Mouse (Mus musculus) forebrain, embryonic 12.5 days (tissue): ENCODE data around the gene St6galnac6. TPM values are rescaled to one million over a fixed set of nuclear protein-coding genes. Genes with fewer than 3 reads are reported as not detected.
A peak's percentile ranks its signal among the peaks of the same experiment; 100 is the strongest.

ENCODE experiments used
- ATAC-seq: fragments of 200-750 bp; cut with Nextera tagmentation; 2 replicates; pipeline ENCODE4 v1.8.0; 2017; ENCODE audit warnings: moderate TSS enrichment; ENCODE audit not compliant: low FRiP score
- H3K27ac ChIP-seq: fragments of 300-500 bp; sonication (generic); 2 replicates; pipeline ENCODE4 v1.5.1; 2016; ENCODE audit warnings: mild to moderate bottlenecking
- H3K27me3 ChIP-seq: fragments of 300-500 bp; sonication (generic); 2 replicates; pipeline ENCODE4 v1.6.1; 2016; ENCODE audit warnings: mild to moderate bottlenecking
- H3K36me3 ChIP-seq: fragments of 300-500 bp; sonication (generic); replicated peaks from 2 replicates; pipeline ENCODE4 v1.6.1; 2016; ENCODE audit warnings: mild to moderate bottlenecking
- H3K4me1 ChIP-seq: fragments of 300-500 bp; sonication (generic); 2 replicates; pipeline ENCODE4 v1.6.1; 2016
- H3K4me2 ChIP-seq: fragments of 300-500 bp; sonication (generic); 2 replicates; pipeline ENCODE4 v1.6.1; 2016; ENCODE audit warnings: mild to moderate bottlenecking, moderate library complexity
- H3K4me3 ChIP-seq: fragments of 300-500 bp; sonication (generic); replicated peaks from 2 replicates; pipeline ENCODE4 v1.5.1; 2016; ENCODE audit warnings: mild to moderate bottlenecking
- H3K9ac ChIP-seq: fragments of 300-500 bp; sonication (generic); 2 replicates; pipeline ENCODE4 v1.6.1; 2016; ENCODE audit warnings: mild to moderate bottlenecking
- H3K9me3 ChIP-seq: fragments of 300-500 bp; sonication (generic); 2 replicates; pipeline ENCODE4 v1.6.1; 2016
- WGBS: fragments of 180-500 bp; shearing (Covaris S2); methylation state at CpG from one replicate; pipeline ENCODE4 v1.1.7; 2016; 5-methylcytosine and 5-hydroxymethylcytosine counted together
- polyA plus RNA-seq: library from polyadenylated mRNA; unstranded; fragments of >200 nt; fragmentation: Nextera tagmentation; extraction: Ambion mirVana; gene quantifications from 2 replicates; pipeline ENCODE4 v1.2.1, GENCODE M21; 2016

The St6galnac6 gene
- polyA plus RNA-seq, 1 experiment from 2014 or later: 11.6 TPM

DNA sequence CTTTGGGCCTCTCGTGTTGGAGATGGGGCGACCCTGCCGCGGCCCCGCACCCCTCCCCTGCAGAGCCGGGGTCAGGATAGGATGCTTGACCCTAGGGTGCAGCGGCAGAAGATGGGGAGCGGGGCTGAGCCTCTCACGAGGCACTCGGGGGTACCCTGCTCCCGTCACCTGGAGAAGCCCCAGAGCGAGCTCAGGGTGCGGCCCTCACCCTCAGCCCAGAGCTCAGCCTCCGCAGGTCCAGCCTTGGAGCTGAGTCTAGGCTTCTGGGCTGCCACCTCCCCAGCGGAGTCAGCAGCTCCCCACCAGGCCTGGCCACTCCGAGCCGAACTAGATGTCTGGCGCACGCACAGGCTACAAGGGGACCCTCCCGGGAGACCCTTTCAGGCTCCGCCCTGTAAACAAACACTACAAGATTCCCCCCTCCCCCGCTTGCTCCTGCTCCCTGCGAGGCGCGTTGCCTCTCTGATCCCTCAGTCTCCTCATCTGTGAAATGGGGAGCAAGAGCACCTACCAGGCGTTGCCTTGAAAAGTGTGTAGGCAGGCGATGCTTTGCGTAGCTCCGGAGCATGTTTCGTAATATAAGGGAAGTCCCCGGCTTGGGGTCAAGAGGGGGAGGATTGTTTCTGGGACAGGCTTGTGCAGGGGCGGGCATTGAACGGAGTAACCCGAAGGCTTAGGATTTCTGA lies 7.9 kb downstream of the St6galnac6 start:
- H3K4me3 ChIP-seq: peak overlapping the region; percentile 74
- peaks cover 35% of the 10 kb centered on the region for H3K4me1 ChIP-seq
- peak overlapping the region; percentile 84 for H3K4me2 ChIP-seq
- 6% methylated on average over 33 of the region's 34 CpGs for WGBS
- no peaks in the 10 kb centered on the region for H3K9me3 ChIP-seq
- no peak overlapping the region for H3K27ac ChIP-seq
- peak; percentile 33 for ATAC-seq
- peak overlapping the region; percentile 72 for H3K9ac ChIP-seq
- H3K36me3 ChIP-seq: no peaks in the 10 kb centered on the region
- H3K27me3 ChIP-seq: peaks cover 13% of the 10 kb centered on the region

DNA sequence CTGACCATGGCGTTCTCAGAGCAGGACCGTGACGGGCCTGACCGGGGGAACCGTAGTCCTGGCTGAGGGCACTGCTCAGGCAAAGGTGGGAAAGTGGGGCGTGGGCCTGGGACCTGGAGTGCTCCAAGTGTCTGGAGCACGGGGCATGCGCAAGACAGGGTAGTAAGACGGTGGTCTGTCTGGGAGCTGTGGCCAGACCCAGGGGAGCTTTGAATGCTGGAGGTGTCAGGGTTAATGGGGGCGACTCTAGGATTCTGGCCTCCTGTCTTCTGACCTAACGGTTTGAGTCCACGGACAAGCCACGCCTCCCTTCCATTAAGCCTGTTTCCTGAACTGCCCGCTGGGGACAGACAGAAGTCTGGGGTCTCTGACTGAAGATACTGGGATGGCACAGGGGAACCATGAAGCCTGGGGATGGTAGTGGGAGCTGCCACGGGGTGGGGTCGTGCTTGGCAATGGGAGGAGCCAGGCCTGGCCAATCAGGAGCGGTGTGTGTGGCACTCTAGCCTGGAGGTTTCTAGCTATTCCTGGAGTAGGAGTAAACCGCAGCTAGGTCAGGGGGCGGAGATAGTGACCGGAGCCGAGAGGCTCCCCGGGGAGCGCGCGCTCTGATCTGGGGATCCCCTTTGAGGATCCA lies 8.8 kb downstream of the St6galnac6 start:
- ATAC-seq: no peak
- Histone ChIP-seq H3K4me2 (peak overlapping the region; percentile 84), H3K4me1 (peaks cover 35% of the 10 kb centered on the region), H3K27me3 (peaks cover 13% of the 10 kb centered on the region), H3K4me3 (peak overlapping the region; percentile 7), H3K36me3 (no peaks in the 10 kb centered on the region), H3K9me3 (no peaks in the 10 kb centered on the region), H3K27ac (peak overlapping the region; percentile 38; the same call in 1 of the 2 replicates), H3K9ac (0 out of 2 replicates have a peak overlapping the region, but pooled peaks have one; percentile 25)
- 10% methylated on average over 25 of the region's 25 CpGs for WGBS

DNA sequence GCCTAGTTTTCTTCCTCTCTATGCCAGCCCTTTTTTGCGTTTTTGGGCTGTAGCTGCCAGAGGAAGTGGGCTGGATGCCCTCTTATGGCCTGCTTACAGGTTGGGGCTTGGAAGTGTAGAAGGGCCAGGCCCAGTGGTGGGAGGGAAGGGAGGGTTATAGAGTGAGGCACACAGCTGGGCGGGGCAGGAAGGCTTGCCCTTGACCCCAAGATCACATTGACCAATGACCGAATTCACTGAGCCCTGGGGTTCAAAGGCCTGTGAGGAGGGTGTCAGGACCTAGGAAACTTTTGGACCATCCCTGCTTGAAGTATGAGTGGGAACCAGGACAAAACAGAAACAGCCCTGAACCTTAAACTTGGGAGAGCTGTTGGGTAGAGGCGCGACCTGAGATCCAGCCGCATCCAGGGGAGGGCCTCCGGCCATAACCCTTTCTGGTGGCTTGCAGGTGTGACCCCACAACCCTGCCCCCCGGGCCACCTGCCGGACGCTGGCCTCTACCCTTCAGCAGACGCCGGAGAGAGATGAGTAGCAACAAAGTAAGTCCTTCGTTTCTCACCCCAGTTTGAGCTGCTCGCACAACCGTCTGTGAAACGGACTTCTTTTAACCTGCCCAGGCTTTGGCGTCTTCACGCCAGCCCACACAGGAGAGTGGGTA lies 9.4 kb downstream of the St6galnac6 start:
- Histone ChIP-seq H3K4me3 (peak overlapping the region; percentile 7; the same call in 1 of the 2 replicates), H3K9ac (0 out of 2 replicates have a peak overlapping the region, but pooled peaks have one; percentile 25), H3K4me2 (peak overlapping the region; percentile 84), H3K9me3 (no peaks in the 10 kb centered on the region), H3K27me3 (peaks cover 13% of the 10 kb centered on the region), H3K27ac (peak overlapping the region; percentile 38; the same call in 1 of the 2 replicates), H3K4me1 (peaks cover 35% of the 10 kb centered on the region), H3K36me3 (no peaks in the 10 kb centered on the region)
- 47% methylated on average over 18 of the region's 18 CpGs for WGBS
- no peak for ATAC-seq

DNA sequence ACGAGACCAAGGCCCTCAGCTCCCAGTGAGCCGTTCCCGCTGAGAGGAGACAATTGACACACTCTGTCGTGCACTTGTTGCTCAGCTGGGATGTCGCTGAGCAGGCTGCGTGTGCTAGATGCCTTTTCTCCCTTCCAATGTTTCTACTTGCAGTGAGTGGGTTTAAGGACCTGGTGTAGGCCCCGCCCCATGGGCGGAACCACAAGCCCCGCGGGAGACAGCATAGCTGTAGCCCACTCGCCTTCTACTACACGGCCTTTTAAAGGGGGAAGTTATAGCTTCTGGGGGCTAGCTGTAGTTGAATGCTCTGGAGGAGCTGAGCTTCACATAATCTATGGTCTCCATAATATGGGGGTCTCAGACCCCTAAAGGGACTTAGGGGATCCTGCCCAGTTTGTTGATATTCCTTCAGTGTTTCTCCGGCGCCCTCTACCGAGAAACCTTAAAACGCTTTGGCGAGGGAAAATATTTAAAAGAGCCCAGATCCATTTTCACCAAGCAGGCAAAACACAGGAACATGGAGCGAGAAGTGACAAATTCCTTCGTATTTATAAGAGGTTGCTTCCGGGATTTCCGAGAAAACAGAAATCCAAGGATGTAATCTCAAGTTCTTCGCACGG lies 11.2 kb downstream of the St6galnac6 start:
- Histone ChIP-seq H3K4me2 (peak overlapping the region; percentile 54), H3K4me1 (peaks cover 35% of the 10 kb centered on the region), H3K27ac (no peak overlapping the region), H3K9ac (peak overlapping the region; percentile 3; the same call in 1 of the 2 replicates), H3K36me3 (0 out of 2 replicates have a peak, but pooled peaks cover 9% of the 10 kb centered on the region), H3K27me3 (peaks cover 13% of the 10 kb centered on the region), H3K4me3 (peak overlapping the region; percentile 37), H3K9me3 (no peaks in the 10 kb centered on the region)
- 16% methylated on average over 23 of the region's 23 CpGs for WGBS
- no peak for ATAC-seq

DNA sequence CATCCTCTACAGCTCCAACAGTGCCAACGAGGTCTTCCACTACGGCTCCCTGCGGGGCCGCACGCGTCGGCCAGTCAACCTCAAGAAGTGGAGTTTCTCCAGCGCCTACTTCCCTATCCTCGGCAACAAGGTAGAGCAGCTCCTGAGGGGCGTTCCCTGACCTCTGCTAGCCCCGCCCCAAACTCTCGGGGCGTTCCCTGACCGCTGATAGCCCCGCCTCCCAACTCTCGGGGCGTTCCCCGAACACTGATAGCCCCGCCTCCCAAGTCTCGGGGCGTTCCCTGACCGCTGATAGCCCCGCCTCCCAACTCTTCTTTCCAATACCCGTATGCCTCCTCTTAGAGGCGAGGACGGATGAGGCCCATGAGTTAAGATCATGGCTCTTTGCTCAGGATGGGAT lies 12.8 kb downstream of the St6galnac6 start:
- Histone ChIP-seq H3K4me2 (no peak overlapping the region), H3K4me1 (peaks cover 28% of the 10 kb centered on the region), H3K27ac (no peak overlapping the region), H3K9me3 (no peaks in the 10 kb centered on the region), H3K27me3 (peaks cover 12% of the 10 kb centered on the region), H3K9ac (no peak overlapping the region), H3K4me3 (no peak overlapping the region), H3K36me3 (0 out of 2 replicates have a peak, but pooled peaks cover 9% of the 10 kb centered on the region)
- no peak for ATAC-seq
- WGBS: 62% methylated on average over 26 of the region's 26 CpGs

DNA sequence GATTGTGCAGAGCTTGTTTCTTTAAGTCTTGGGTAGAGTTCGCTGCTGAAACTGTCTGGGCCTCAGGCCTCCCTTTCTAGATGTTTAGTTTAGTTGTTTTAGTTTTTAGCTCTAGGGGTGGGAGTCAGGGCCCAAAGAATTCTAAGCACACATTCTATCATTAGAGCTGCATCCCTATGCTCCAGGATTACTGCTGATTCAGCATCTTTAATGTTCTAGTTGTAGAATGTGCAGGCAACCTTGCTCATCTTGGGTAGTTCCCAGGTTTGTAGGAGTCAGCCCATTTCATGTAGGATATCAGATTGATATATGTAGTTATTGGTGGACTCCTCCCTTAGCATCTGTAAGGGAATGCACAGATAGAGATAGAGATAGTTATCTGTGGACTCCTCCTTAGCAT lies 17.6 kb downstream of the St6galnac6 start:
- H3K4me1 ChIP-seq: peaks cover 30% of the 10 kb centered on the region
- 89% methylated on average over 1 of the region's 1 CpGs for WGBS
- ATAC-seq: no peak
- no peak overlapping the region for H3K4me2 ChIP-seq
- H3K36me3 ChIP-seq: peaks cover 12% of the 10 kb centered on the region; the same call in 1 of the 2 replicates
- no peak overlapping the region for H3K9ac ChIP-seq
- H3K4me3 ChIP-seq: no peak overlapping the region
- no peak overlapping the region for H3K27ac ChIP-seq
- no peaks in the 10 kb centered on the region for H3K27me3 ChIP-seq
- H3K9me3 ChIP-seq: no peaks in the 10 kb centered on the region

DNA sequence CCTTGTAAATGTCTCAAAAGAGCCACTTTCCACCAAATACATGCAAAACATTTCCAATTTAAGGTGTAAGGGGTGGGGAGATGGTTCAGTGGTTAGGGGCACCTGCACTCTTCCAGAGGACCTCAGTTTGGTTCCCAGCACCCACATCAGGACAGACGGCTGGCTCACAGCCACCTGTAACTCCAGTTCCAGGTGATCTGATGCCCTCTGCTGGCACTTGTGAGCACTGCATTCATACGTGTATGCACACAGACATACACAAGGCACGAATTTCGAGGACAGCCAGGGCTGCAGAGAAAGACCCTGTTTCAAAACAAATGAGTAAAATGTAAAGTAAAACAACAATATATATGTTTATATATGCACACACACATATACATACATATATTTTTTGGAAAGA lies 18.1 kb downstream of the St6galnac6 start:
- peaks cover 12% of the 10 kb centered on the region; the same call in 1 of the 2 replicates for H3K36me3 ChIP-seq
- H3K4me1 ChIP-seq: peaks cover 30% of the 10 kb centered on the region
- 92% methylated on average over 4 of the region's 4 CpGs for WGBS
- H3K4me2 ChIP-seq: no peak overlapping the region
- H3K9ac ChIP-seq: no peak overlapping the region
- no peaks in the 10 kb centered on the region for H3K9me3 ChIP-seq
- no peak overlapping the region for H3K27ac ChIP-seq
- ATAC-seq: no peak
- no peaks in the 10 kb centered on the region for H3K27me3 ChIP-seq
- no peak overlapping the region for H3K4me3 ChIP-seq

DNA sequence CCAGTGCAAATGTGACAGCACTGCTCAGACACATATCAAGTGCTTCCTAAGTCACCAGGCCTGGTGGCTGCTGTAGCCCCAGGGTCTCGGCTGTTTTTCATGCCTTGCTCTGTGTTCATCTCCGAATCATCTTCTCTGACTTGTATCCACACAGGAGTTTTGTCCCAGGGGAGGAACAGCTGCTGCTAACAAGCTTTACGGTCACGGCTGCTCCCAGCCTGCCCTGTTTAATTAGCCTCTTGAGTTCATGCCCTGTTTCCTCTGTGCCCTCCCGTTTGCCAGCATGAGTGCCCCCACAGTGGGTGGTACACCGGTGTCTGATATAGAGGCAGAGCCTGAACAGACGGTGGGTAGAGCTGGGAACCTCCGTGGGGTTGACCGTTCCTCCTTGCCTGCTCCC lies 18.5 kb downstream of the St6galnac6 start:
- Histone ChIP-seq H3K9ac (no peak overlapping the region), H3K4me1 (peaks cover 30% of the 10 kb centered on the region), H3K9me3 (no peaks in the 10 kb centered on the region), H3K27ac (no peak overlapping the region), H3K36me3 (peaks cover 12% of the 10 kb centered on the region; the same call in 1 of the 2 replicates), H3K27me3 (no peaks in the 10 kb centered on the region), H3K4me3 (no peak overlapping the region), H3K4me2 (no peak overlapping the region)
- no peak for ATAC-seq
- 78% methylated on average over 9 of the region's 9 CpGs for WGBS

DNA sequence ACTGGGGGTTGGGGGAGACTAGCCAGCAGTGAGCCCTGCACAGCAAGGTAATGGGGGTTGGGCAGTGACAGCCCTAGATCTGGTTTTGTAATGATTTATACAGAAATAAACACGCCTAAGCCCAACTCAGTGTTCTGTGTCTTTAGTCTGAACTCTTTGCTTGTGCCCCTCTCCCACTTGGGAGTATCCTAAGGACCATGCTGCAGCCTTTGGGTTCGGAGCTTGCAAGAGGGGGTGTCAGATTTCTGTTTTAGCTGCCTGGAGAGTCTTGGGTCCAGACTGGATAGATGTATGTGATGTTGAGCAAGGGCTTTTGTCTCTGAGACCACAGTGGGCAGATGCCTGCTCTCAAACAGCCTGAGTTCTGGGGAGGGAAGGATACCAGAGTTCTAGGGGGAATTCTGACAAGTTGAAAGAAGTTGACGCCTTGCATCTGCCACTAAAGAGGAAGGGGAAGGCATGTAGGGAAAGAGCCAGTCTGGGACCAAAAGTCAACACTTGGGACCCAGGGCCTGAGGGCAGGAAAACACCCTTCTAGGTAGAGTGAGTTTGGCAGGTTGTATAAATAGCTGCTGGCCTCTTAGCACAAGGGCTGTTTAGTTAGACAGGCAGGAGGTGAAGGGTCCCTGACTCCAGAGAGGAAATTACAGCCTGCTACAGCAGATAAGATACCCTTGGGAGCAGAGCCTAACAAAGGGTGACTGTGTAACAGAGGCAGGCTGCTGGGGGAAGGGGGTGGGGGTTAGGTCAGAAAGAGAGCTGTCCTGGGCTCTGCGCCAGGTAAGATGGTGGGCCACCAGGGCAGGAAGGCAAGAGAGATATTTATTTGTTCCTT lies 21.4 kb downstream of the St6galnac6 start:
- no peak overlapping the region for H3K4me3 ChIP-seq
- peaks cover 44% of the 10 kb centered on the region for H3K4me1 ChIP-seq
- WGBS: 49% methylated on average over 4 of the region's 4 CpGs
- peaks cover 4% of the 10 kb centered on the region; the same call in 1 of the 2 replicates for H3K36me3 ChIP-seq
- H3K9me3 ChIP-seq: no peaks in the 10 kb centered on the region
- peak overlapping the region; percentile 61 for H3K27ac ChIP-seq
- ATAC-seq: no peak
- H3K9ac ChIP-seq: 0 out of 2 replicates have a peak overlapping the region, but pooled peaks have one; percentile 14
- H3K27me3 ChIP-seq: no peaks in the 10 kb centered on the region
- no peak overlapping the region for H3K4me2 ChIP-seq

DNA sequence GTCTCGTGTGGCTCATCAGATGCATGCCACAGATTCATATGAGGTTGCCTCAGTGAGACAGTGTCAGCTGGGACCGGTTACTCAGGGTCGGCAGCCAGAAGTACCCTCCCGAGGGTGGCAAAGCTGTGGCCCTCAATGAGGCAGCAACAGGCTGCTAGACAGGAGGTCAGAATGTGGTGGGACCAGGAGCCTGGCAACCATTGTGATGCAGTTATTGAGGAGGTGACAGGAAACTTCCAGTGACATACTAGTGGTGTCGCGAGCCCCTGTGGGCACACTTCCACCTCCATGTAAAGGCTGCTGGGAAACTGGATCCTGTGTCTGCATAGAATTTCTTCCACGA lies 22.0 kb downstream of the St6galnac6 start, which contains the start of gene Ak1:
Gene Ak1 (plus strand): TSS at position 242 of the 343 bp plus-strand sequence.
- 61% methylated on average over 7 of the region's 7 CpGs for WGBS
- Histone ChIP-seq H3K9ac (0 out of 2 replicates have a peak within 1 kb of the TSS, but pooled peaks have one; percentile 14), H3K36me3 (peaks cover 4% of the 10 kb centered on the region; the same call in 1 of the 2 replicates), H3K27ac (peak within 1 kb of the TSS; percentile 61), H3K4me1 (peaks cover 50% of the 10 kb centered on the region), H3K4me2 (no peak within 1 kb of the TSS), H3K27me3 (no peaks in the 10 kb centered on the region), H3K4me3 (no peak within 1 kb of the TSS), H3K9me3 (no peaks in the 10 kb centered on the region)
- no peak for ATAC-seq

DNA sequence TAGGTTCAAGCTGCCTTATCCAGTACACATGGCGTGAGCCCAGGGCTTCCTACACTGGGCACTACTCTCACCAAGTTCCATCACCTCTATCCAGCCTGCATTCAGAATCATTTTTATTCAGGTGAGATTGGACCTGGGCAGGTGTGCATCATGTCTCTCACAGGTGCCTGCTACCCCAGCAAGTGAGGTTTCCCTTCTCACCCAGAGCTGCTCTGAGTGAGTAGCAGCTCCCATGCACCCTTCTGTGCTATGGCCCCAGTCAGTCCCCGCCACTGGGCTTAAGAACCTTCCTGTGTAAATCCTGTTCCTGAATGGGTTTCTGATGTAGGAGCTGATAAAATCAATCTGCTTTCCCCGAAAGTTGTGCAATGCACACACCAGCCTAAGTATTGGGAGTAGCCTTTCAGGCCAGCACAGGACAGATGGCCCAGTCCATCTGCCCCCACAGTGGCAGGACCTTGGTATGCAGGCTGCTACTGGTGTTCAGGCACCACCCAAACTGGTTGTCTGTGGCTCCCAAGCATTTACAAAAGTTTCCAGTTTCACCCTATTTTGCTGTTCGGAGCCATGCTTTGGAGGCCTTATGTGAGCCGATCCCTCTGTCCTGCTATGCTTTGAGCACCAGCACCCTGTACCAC lies 24.7 kb downstream of the St6galnac6 start:
- Histone ChIP-seq H3K9me3 (no peaks in the 10 kb centered on the region), H3K9ac (no peak overlapping the region), H3K27ac (no peak overlapping the region), H3K27me3 (no peaks in the 10 kb centered on the region), H3K4me1 (peaks cover 68% of the 10 kb centered on the region), H3K4me3 (no peak overlapping the region), H3K4me2 (no peak overlapping the region), H3K36me3 (no peaks in the 10 kb centered on the region)
- 83% methylated on average over 5 of the region's 5 CpGs for WGBS
- ATAC-seq: no peak
